Mouse (Mus musculus) adipocyte (in vitro differentiated cells): ENCODE measurements around the gene Shisa5.

Experiments
- DNase-seq: peaks from one replicate; pipeline ENCODE4 v3.0.0-alpha.2; 2016; ENCODE audit warnings: low spot score

The Shisa5 gene

DNA sequence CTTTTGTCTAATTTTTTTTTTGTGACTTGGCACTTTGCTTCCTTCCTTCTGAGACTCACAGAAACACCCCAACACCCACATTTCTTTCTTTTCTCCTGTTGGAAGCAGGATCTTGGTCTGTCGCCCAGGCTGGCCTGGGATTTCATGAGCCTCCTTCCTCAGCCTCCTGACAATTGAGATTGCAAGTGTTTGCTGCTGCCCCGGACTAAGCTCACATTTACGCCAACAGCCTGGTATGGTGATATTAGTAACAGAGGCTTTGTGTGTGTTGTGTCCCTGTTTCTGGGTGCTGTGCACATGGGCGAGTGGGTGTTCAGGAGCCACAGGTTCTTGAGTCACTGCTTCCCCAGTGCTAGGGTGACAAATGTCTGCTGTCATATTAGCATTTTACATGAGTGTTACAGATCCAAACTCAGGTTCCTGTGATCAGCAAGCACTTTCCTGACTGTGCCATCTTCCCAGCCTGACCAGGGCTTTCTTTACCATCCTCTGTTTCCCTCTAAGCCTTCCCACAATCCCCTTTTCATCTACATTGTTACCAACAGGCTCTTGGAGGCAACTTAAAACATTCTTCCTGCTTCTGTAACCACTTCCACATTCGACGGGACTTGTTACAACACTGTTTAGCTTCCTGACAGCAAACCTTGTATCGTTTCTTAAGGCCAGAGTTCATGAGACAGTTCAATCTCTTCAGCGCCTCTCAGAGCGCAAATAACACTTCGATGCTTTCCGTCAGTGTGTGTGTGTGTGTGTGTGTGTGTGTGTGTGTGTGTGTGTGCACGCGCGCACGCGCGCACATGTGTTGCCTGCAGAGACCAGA lies 15.3 kb upstream of the Shisa5 start:
- DNase-seq = peak; percentile 93

GRCm38 (mm10) chr9:109027521-109027920 lies 10.8 kb upstream of the Shisa5 start:
- peak; percentile 86 for DNase-seq

DNA sequence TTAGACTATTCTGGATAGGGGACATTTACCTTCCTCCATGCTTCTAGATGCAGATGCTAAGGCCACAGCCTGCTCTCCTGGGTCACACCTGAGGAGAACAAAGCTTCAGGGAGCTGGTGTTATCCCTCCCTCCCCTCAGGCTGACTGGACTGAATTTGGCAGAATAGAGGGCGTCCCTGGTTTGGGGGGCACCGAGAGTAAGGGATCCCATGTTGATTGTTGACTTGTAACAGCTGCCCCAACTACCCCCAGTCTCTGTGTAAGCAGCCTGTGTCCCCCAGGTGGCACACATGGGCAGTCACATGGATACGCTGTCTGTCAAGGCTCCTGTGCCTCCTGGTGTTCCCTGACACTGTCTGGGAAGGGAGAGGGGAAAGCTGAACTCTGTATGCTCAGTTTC lies 9.9 kb upstream of the Shisa5 start:
- no peak for DNase-seq

DNA sequence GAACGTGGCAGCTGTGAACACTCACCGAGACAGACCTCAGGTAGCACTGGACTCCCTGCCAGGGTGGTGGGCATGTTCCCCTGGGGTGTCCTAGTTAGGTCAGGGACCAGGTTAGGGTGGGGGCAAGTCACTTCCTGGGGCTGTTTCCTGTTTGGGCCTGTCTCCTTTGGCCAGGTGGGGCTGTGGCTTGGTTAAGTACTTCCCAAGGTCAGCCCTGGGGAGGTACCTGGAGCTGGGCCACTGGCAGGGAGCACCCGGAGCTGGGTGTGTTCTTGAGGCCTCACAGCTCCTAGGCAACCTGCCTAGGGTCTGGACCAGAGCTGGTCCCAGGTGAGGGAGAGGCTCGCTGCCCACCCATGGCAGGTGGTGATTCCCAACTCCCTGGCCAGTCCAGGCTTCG lies 9.4 kb upstream of the Shisa5 start:
- no peak for DNase-seq

DNA sequence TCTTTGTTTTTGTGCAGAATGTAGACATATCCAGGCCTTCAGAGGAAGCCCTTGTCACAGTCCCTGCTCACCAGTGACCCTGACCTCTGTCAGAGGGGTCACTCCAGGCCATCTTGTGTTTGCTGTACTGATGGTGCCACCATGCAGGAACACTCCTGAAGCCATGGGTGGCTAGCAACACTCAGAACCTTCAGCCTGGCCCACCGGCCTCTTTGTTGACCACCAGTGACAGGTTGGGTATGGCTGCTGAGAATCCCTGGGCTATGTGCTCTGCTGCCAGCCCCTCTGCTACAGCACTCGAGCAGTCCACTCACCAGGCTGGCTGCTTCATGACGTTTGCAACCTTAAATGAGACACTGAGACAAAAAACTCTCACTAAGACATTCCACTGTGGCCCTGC lies 8.1 kb upstream of the Shisa5 start:
- DNase-seq = no peak

DNA sequence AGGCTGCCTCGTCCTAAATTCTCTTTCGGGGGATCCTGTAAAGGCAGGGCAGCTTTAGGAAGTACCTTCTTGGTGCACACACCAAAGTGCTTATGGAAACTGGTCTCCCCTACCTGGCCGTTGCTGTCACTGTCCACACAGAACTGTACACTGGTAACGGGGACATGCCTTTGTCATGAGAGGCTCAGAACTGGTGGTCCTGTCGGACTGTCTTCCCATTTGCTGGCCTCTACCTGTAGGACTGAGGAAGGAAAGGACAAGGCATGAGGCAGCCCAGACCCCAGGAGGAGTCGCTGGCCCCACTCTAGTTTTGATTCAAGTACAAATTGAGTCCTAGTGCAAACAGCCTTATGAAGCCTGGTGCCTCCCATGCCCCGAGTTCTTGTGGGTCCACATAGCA lies 7.4 kb upstream of the Shisa5 start:
- no peak for DNase-seq

GRCm38 (mm10) chr9:109031686-109032085 lies 6.7 kb upstream of the Shisa5 start:
- no peak for DNase-seq

DNA sequence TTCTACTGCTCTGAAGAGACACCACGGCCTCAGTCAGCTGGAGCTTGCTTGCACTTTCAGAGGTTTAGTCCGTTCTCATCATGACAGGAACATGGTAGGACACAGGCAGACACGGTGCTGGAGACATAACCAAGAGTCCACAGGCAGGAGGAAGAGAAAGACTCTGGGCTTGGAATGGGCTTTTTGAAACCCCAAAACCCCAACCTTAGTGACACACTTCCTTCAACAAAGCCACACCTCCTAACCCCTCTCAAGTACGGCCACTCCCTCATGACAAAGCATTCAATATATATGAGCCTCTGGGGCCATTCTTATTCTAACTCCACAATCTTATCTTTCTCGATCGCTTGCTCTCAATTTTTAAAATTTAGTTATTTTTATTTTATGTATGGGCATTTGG lies 5.9 kb upstream of the Shisa5 start:
- no peak for DNase-seq

- DNase-seq = peak; percentile 60
These were observed 568 bp downstream of the Shisa5 start for GRCm38 (mm10) chr9:109038901-109039364.

DNA sequence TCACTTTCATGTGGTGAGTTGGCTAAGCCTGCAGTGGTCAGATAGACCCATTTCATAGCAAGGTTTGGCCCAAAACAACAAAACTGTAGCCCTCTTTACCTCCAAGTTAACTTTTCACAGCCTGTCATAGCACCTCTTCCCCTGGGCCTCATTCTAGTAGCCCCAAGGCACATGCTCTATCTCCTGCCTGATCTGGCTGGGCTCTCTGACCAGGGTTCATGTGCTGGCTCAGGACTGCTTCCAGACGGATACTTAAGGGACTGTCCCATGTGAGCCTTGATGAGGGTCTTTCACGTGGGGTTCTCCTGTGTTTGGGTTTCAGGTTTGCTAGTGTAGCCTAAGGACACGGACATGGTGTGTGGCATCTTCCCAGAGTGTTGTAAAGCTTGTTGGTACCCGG lies 1.3 kb downstream of the Shisa5 start:
- peak; percentile 33 for DNase-seq

DNA sequence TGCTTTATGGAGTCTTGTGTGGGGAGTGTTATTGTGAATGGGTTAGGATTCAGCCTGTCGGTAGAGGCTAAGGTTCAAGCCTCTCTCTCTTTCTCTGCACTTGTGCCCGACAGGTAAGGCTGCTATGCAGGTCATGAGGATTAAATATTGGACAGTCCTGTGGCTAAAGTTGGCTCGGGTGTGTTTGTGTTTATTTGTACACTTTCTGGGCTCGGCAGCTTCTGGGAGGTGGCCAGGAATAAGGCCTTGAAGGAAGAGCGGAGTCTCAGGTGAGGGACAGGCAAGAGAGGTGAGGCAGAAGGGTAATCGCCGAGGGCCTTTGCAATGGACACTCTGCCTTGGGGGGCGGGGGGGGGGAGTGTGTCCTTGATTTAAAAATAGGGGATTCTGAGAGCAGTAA lies 1.9 kb downstream of the Shisa5 start:
- DNase-seq = no peak

DNA sequence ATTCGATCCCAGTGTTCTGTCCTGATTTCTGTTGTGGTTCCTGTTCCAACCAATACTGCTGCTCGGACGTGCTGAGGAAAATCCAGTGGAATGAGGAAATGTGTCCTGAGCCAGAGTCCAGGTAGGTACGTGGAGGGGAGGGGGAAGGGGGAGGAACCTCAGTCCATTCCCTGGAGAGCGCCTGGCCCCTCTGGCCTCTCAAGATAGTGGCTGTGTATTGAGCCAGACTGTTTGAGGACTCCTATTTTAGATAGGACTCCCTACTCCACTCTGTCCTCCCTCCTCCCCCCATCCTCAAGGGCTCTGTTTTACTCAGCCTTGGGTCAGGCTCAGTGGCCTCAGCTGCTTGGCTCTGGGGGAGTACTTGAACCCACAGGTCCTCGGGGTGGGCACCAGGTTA lies 2.5 kb downstream of the Shisa5 start:
- DNase-seq = no peak

DNA sequence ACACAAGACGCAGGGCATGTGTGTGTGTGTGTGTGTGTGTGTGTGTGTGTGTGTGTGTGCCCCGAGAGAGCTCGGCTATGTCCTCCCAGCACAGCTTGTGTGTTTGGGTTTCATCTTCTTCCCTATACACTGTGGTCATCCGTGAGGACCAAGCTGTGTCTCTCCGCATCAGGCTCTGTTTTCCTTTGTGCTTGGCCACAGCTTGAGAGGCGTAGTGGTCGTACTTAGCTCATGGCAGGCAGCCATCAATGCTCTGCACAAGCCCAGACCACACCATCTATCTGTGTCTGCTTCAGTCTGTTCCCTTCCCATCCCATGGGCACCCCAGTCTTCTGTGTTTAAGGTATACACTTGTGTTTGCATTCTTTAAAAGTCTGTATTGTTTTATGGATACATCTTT lies 3.0 kb downstream of the Shisa5 start:
- no peak for DNase-seq

- DNase-seq = peak; percentile 61
These were observed 7.9 kb downstream of the Shisa5 start for GRCm38 (mm10) chr9:109046306-109046705.

DNA sequence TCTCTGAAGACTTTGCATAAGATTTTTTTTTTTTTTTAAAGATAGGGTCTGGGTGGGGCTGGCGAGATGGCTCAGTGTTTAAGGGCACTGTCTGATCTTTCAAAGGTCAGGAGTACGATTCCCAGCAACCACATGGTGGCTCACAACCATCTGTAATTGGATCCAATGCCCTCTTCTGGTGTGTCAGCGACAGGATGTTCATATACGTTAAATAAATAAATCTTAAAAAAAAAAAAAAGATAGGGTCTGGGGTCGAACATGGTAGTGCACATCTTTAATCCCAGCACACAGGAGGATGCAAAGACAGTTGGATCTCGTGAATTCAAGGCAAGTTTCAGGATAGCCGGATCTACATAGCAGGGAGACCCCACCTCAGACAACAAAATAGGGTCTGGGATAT lies 11.0 kb downstream of the Shisa5 start:
- DNase-seq = no peak

DNA sequence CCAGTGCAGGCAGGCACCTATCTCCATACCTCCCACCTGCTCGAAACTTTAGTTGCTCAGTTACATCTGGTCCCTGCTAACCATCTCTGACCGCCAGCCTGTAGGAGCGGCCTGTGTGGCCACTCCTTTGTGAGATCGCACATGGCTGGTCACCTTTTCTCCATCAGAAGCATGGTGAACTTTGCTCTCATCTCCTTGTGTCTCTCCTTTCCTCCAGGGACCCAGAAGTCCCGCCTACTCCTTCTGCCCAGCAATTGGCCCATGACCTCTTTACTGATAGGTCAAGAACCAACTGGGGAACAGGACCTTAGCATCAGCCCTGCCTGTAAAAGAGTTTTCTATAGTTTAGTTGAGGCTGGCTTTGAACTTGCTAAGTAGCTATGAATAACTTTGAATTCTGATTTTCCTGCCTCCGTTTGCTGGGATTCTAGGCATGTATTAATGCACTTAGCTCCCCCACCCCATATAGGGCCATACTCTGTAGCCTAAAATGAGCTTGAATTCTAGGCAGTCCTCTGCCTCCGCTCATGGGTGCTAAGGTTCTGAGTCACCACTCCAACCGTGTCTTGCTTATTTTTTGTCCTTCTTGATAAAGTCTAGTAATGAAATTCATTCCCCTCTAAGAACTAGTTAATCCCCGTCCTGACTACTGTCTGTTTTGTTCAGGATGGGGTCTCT lies 11.8 kb downstream of the Shisa5 start:
- peak; percentile 55 for DNase-seq

GRCm38 (mm10) chr9:109050674-109050997 lies 12.3 kb downstream of the Shisa5 start:
- DNase-seq = no peak

DNA sequence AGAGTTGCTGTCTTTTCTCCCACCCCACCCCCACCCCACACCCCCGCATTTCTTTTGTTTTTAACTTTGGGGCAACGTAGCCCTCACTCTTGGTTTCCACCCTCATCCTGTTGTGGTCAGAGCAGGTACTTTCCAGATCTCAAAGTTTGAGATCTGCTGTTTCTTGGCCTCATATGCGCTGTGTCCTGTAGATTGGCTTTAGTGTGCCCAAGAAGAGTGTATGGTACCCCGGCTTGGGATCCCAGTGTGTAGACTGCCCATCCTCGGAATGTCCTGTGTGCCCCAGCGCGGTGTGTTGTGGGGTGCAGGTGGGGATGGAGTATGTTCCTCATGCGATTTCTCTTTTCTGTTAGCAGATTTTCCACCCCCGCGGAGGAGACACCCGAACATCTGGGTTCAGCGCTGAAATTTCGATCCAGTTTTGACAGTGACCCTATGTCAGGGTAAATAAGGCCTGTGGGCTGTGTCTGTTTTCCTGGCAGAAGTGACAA lies 12.7 kb downstream of the Shisa5 start:
- DNase-seq = no peak

- no peak for DNase-seq
These were observed 13.5 kb downstream of the Shisa5 start for GRCm38 (mm10) chr9:109051651-109052489.

GRCm38 (mm10) chr9:109052490-109053260 lies 14.3 kb downstream of the Shisa5 start:
- no peak for DNase-seq

- no peak for DNase-seq
These were observed 15.0 kb downstream of the Shisa5 start for GRCm38 (mm10) chr9:109053366-109053765.

DNA sequence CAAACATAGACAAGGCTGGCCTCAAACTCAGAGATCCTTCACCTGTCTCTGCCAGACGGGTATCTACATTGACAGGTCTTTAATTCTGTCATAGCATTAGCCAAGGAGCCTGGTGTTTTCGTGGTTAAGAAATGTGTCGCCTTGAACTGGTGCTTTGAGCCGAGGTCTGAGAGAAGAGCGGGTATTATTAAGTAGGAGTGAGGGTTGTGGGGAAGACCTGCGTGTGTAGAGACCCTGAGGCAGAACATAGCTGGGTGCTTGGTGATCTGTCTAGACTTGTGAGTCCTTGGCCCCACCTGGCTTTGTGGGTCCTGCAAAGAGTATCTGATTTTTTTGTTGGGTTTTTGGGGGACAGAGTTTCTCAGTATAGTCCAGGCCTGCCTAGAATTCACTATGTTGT lies 15.5 kb downstream of the Shisa5 start:
- no peak for DNase-seq
